Mouse (Mus musculus): ENCODE results near the gene Tnc.

Tnc gene

DNA sequence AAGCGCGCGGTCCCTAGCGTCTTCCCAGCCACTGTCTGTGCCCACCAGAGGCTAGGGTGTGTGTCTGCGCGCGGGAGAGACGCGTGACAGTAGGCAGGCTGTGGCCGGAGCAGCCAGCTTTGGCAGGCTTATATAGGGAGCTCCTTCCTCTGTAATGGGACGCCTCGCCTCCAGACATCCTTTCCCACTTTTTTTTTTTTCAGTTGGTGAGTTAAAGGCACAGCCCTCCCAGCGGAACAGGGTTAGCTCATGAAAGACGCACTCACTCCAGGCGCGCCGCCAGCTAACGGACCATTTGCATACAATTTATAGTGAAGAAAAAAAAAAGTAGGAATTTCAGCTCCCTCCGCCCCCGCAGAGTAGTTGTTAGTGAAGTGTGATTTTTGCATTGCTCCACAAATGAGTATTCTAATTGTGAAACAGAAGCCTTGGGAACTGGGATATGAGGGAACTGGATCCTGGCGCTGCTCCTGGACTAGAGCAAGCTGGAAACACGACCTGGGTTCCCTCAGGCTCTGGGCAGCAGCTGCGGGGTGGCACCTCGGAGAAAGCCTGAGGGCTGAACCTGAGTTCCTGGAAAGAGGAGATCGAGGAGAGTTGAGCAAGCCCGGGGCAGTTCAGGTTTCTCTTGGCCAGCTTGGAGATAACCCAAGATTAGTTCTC is at the start of gene Tnc:
Gene Tnc (minus strand): TSS at position 185 of the 663 bp plus-strand sequence.
- no peak for DNase-seq (ENCODE audit: low spot score in 2 of 2)

DNA sequence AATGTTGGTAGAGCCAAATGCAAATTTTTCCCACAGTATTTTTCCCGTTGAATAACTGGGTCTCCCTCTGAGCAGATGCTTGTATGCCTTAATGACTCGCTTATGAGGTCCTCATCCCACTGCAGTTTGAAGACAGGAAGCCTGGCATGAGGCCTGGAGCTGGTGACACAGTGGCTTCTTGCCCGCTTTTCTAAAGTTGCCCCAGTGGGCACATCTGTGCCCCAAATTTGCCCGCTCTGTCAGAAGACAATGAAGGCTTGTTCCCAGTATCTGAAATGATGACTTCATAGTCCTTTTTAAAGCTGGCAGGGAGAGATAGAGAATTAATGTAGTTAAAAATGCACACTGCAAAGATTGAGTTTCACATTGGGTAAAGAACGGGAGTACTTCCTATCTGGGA is 47.4 kb upstream of the Tnc start:
- DNase-seq (ENCODE audit: low spot score in 2 of 2), result no peak

DNA sequence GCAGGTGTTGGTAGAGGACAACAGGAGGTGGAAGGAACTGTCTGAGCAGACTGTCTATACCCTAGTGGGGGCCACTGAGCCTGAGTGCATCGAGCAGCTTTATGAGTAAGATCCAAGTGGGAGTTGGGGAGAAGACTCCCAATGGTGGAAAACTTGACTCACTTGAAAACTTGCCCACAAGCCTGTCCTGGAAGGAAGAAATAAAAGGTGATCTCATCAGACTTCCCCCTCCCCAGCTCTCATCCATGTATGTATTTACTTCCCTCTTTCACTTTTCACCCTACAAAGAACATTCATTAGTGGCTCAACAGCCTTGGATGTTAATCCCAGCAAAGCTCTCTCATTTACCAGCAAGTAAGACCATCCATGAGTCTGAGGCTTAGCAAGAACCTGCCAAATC is 46.0 kb upstream of the Tnc start:
- no peak for DNase-seq (ENCODE audit: low spot score in 2 of 2)

GRCm38 (mm10) chr4:64089378-64089777 is 42.6 kb upstream of the Tnc start:
- no peak for DNase-seq (ENCODE audit: low spot score in 2 of 2)

- no peak for DNase-seq (ENCODE audit: low spot score in 2 of 2)
Measured at GRCm38 (mm10) chr4:64087675-64088074, 40.9 kb upstream of the Tnc start.

DNA sequence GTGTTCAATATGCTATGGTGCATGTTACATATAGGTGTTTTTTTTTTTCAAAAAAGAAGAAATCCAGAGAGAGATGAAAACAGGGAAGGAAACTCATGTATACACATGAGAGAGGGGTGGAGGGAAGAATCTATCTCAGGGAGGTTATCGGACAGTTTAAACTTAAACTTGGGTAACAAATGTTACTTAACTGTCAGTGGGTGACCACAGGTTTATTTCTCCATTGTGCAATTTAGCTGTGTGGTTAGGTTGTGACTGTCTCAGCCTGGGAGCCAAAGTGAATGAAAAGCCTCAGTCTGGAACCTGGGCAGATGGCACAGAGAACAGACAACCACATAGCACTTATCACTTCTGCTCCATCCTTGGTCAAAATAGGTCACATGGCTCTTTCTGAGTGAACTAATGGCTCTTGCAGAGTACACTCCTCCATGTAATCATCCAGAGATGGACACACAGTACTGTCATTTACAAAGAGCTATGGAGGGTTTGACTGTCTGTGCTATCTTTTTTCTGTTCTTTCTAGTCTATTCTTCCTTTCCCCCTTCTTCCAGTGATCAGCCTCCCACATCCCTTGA is 39.3 kb upstream of the Tnc start:
- DNase-seq (ENCODE audit: low spot score in 2 of 2), result no peak

GRCm38 (mm10) chr4:64083858-64084257 is 37.0 kb upstream of the Tnc start:
- DNase-seq (ENCODE audit: low spot score in 2 of 2), result no peak

- no peak for DNase-seq (ENCODE audit: low spot score in 2 of 2)
Measured at GRCm38 (mm10) chr4:64078029-64078619, 31.3 kb upstream of the Tnc start.

DNA sequence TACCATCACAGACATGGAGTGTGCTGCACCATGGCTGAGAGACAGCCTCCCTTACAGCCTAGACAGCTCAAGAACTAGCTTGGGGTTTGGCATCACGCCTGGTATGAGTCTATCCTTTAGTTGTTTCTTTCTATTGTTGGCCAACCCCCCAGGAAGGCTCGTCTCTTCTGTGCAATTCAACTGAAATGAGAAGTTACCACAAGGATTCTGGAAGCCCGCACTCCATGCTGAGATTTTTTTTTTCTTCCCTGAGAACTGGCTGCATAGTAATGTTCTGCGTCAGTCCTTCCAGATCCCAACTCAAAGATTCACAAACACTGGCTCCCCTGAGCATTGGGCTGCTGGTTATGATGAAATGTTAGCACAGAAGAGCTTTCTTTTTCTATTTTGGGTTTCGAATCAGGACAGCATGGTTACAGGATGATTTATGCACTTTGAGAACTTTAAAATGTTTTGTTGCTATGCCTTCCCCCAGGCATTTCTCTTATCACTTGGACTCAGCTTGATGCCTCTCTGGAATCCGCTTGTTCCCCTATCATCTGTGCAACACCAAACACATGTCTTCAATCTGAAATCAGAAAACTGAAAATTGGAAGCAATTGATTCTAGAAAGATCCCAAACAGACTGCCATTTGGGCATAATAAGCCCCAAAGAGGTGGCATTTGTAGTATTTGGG is 29.7 kb upstream of the Tnc start:
- DNase-seq (ENCODE audit: low spot score in 2 of 2), result no peak

DNA sequence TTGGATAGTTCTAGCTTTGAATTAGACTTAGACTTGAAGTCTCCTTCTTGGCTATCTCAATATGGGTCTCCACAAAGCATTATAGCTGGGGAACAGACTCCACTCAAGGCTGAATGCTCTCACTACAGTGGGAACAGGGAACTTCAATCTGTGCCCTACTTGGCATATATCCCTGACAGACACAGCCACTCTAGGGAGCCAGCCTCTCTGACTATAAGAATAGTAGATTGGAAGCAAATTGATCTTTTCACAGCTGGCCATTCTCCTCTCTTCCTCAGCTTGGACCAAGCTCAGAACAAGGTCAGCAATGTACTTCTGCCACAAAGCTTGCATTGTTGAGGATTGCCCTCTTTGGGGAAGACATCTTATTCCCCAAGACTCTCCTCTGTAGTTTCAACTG is 27.9 kb upstream of the Tnc start:
- no peak for DNase-seq (ENCODE audit: low spot score in 2 of 2)

GRCm38 (mm10) chr4:64067394-64067793 is 20.6 kb upstream of the Tnc start:
- DNase-seq (ENCODE audit: low spot score in 2 of 2), result no peak

DNA sequence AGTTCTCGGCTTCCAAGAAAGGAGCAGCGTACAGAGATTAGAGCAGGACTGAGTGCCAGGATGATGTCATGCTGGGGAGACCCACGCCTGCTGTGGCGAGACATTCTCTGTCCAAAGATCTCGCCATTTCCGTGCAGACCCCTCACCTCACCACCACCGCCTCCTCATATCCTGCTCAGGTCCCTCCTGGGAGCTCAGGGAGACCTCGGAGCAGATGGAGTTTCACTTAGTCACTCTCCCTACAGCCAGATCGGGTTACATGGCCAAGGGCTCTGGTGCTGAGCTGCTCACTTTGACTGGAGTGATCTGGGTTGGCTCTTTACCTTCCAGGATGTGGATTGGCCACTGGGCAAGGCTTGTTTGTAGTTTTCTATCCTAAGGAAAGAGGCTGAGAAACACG is 18.5 kb upstream of the Tnc start:
- no peak for DNase-seq (ENCODE audit: low spot score in 2 of 2)

GRCm38 (mm10) chr4:64058856-64059231 is 12.0 kb upstream of the Tnc start:
- DNase-seq (ENCODE audit: low spot score in 2 of 2), result no peak

- no peak for DNase-seq (ENCODE audit: low spot score in 2 of 2)
Measured at GRCm38 (mm10) chr4:64058048-64058855, 11.4 kb upstream of the Tnc start.

GRCm38 (mm10) chr4:64048177-64048576 is 1.4 kb upstream of the Tnc start:
- no peak for DNase-seq (ENCODE audit: low spot score in 2 of 2)

GRCm38 (mm10) chr4:64043893-64044292 is 2.9 kb downstream of the Tnc start:
- no peak for DNase-seq (ENCODE audit: low spot score in 2 of 2)

- no peak for DNase-seq (ENCODE audit: low spot score in 2 of 2)
Measured at GRCm38 (mm10) chr4:64043371-64043770, 3.4 kb downstream of the Tnc start.

- no peak for DNase-seq (ENCODE audit: low spot score in 2 of 2)
Measured at GRCm38 (mm10) chr4:64039091-64039490, 7.7 kb downstream of the Tnc start.

DNA sequence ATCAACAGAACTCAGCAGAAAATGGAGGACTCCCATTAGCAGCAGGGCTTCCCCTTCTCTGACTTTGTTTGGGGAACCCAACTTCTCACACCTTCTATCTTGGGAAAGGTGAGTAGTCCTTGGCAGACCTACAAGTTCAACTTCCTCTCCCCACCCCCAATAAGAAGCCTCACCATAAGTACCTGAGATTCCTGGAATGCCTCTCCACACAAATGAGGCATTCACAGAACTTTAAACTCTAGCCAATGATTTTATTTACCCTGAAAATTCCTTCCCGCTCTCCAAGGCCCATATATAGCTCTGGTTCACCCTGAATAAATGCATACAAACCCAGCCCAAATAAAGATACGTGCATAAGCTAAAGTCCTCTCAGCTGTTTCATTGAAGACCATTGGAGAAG is 9.3 kb downstream of the Tnc start:
- DNase-seq (ENCODE audit: low spot score in 2 of 2), result no peak

DNA sequence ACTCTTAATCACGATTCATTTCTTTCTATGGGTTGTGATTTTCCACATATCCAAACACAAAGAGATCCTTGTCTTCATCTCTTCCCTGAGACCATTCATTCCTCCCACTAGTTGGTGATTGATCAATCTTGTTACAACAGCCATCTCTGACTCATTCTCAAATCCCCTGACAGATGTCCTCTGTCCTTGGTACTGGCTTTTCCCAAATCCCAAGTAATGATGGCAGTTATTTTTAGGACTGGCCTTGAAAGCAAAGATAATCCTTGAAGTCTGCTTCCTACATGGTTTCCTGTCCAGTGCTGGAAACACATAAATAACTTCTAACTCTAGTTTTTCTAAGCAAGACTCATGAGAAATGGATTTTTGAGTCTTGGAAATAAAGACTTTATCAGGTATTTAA is 12.1 kb downstream of the Tnc start:
- no peak for DNase-seq (ENCODE audit: low spot score in 2 of 2)

- no peak for DNase-seq (ENCODE audit: low spot score in 2 of 2)
Measured at GRCm38 (mm10) chr4:64033191-64033590, 13.6 kb downstream of the Tnc start.

DNA sequence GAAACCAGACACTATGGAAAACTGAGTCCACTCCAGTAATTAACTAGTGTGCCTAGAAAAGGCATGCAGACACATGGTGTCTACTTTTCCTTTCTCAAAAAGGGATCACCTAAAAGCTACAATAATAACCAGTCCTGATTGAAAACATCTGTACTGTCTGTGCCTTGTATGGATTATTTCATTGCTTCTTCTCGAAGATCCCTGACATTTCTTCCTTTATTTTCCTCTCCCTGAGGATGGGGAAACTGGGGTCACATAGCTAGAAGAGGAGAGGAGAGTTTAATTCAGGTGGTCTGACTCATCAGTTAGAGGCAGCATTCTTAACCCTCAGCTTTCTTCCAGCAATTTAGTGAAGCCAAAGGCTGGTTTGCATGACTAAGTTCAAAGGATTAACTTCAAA is 17.3 kb downstream of the Tnc start:
- no peak for DNase-seq (ENCODE audit: low spot score in 2 of 2)

All from natural killer cell, adult 2 months (primary cell).